Mouse (Mus musculus) heart, adult 18-20 months (tissue): ENCODE data around the gene Dnase2a. TPM values are rescaled to one million over a fixed set of nuclear protein-coding genes. Genes with fewer than 3 reads are reported as not detected.

ENCODE experiments used
- DNase-seq, 2 experiments: peaks; one replicate each; pipeline ENCODE4 v3.0.0; 2021 to 2022; ENCODE audit warnings: mixed read lengths in 1 of 2
- microRNA-seq, 2 experiments: library from miRNA; unstranded; fragments of <30 nt; microRNA quantifications; one replicate each; pipeline ENCODE4 v1.2.0; 2022
- total RNA-seq, 2 experiments: library from RNA; stranded (reverse); gene quantifications; 2 replicates each; pipeline ENCODE4 v1.2.3; 2021

The Dnase2a gene
- total RNA-seq, 2 experiments from 2014 or later: 9.5 to 11.0 TPM

GRCm38 (mm10) chr8:84970135-84970790 lies 61.9 kb downstream of the Dnase2a start:
- no peak for DNase-seq

- no peak for DNase-seq
These were observed 62.6 kb downstream of the Dnase2a start for GRCm38 (mm10) chr8:84970913-84971312.

Small RNAs within 50 kb of the gene (microRNA-seq; reads per million reads assigned to microRNA genes)
- gene Gm24197 (0 reads per million in 2 experiments), gene Mir7069 (1.1 to 3.8 reads per million in 2 experiments)

Other genes starting within 250 kb of the Dnase2a start
- 10 to 100 TPM; 11.2 to 13.4 TPM for gene Ier2, start 245.7 kb upstream of the Dnase2a start, total RNA-seq
- gene Trmt1, start 222.3 kb upstream of the Dnase2a start, total RNA-seq: 10 to 100 TPM; 34.2 to 45.1 TPM
- gene Nacc1, start 220.7 kb upstream of the Dnase2a start, total RNA-seq: 10 to 100 TPM; 31.4 to 32.7 TPM
- gene Lyl1, start 207.1 kb upstream of the Dnase2a start, total RNA-seq: 1 to 10 TPM; 3.1 to 4.4 TPM
- gene G430095P16Rik, start 185.6 kb upstream of the Dnase2a start, total RNA-seq: under 1 TPM; 0.40 to 0.69 TPM
- 100 to 1,000 TPM; 250 to 260 TPM for gene Nfix, start 108.2 kb upstream of the Dnase2a start, total RNA-seq
- 10 to 100 TPM; 10.0 to 13.2 TPM for gene Dand5, start 85.7 kb upstream of the Dnase2a start, total RNA-seq
- gene Gadd45gip1, start 77.0 kb upstream of the Dnase2a start, total RNA-seq: 10 to 100 TPM; 31.5 to 35.7 TPM
- 10 to 100 TPM; 88.5 to 96.7 TPM for gene Rad23a, start 67.9 kb upstream of the Dnase2a start, total RNA-seq
- gene Calr, start 61.6 kb upstream of the Dnase2a start, total RNA-seq: 100 to 1,000 TPM; 297 to 306 TPM
- gene Farsa, start 51.6 kb upstream of the Dnase2a start, total RNA-seq: 10 to 100 TPM; 22.6 to 22.9 TPM
- gene Syce2, start 36.4 kb upstream of the Dnase2a start, total RNA-seq: 1 to 10 TPM; 4.4 to 4.9 TPM
- gene Gcdh, start 14.6 kb upstream of the Dnase2a start, total RNA-seq: 10 to 100 TPM; 79.9 to 84.2 TPM
- gene Klf1, start 6.6 kb upstream of the Dnase2a start, total RNA-seq: not detected
- gene Mast1, start 28.8 kb downstream of the Dnase2a start, total RNA-seq: under 1 TPM; 0.10 TPM
- not detected for gene Rtbdn, start 38.4 kb downstream of the Dnase2a start, total RNA-seq
- 1 to 10 TPM in 1 of 2 experiments, not detected in 1; 2.3 TPM for gene Gm49661, start 60.9 kb downstream of the Dnase2a start, total RNA-seq
- gene Prdx2, start 61.0 kb downstream of the Dnase2a start, total RNA-seq: 100 to 1,000 TPM; 648 to 740 TPM
- gene Rnaseh2a, start 61.2 kb downstream of the Dnase2a start, total RNA-seq: 10 to 100 TPM; 45.6 to 48.4 TPM
- 10 to 100 TPM; 11.0 to 13.9 TPM for gene Junb, start 70.2 kb downstream of the Dnase2a start, total RNA-seq
- 1 to 10 TPM; 2.7 TPM for gene Hook2, start 82.0 kb downstream of the Dnase2a start, total RNA-seq
- not detected for gene Best2, start 106.0 kb downstream of the Dnase2a start, total RNA-seq
- gene Asna1, start 116.7 kb downstream of the Dnase2a start, total RNA-seq: 10 to 100 TPM; 64.7 to 67.3 TPM
- 10 to 100 TPM; 84.5 to 87.7 TPM for gene Trir, start 118.3 kb downstream of the Dnase2a start, total RNA-seq
- gene Tnpo2, start 128.4 kb downstream of the Dnase2a start, total RNA-seq: 10 to 100 TPM; 24.1 to 31.2 TPM
- gene Fbxw9, start 151.5 kb downstream of the Dnase2a start, total RNA-seq: 1 to 10 TPM; 2.7 to 3.2 TPM
- gene Gm5741, start 159.4 kb downstream of the Dnase2a start, total RNA-seq: not detected
- gene Dhps, start 163.2 kb downstream of the Dnase2a start, total RNA-seq: 10 to 100 TPM; 36.5 to 36.6 TPM
- gene Wdr83os, start 172.2 kb downstream of the Dnase2a start, total RNA-seq: 10 to 100 TPM; 42.1 to 47.3 TPM
- 10 to 100 TPM; 28.7 to 34.6 TPM for gene Wdr83, start 172.7 kb downstream of the Dnase2a start, total RNA-seq
- gene Man2b1, start 174.7 kb downstream of the Dnase2a start, total RNA-seq: 10 to 100 TPM; 27.6 to 27.7 TPM
- gene Zfp791, start 214.5 kb downstream of the Dnase2a start, total RNA-seq: 1 to 10 TPM; 1.7 to 2.4 TPM
- gene Cks1brt, start 243.4 kb downstream of the Dnase2a start, total RNA-seq: not detected